Mouse (Mus musculus) midbrain, embryonic 14.5 days (tissue): ENCODE results near the gene Alkbh3. TPM values are rescaled to one million over a fixed set of nuclear protein-coding genes. Genes with fewer than 3 reads are reported as not detected.

Experiments
- ATAC-seq: fragments of 200-750 bp; cut with Nextera tagmentation; 2 replicates; pipeline ENCODE4 v1.8.0; 2017; ENCODE audit warnings: moderate number of reproducible peaks, moderate library complexity; ENCODE audit not compliant: low FRiP score, low TSS enrichment
- DNase-seq: peaks from one replicate; pipeline ENCODE4 v3.0.0-alpha.2; 2015
- H3K27ac ChIP-seq: fragments of 300-500 bp; sonication (generic); replicated peaks from 2 replicates; pipeline ENCODE4 v1.5.1; 2014; ENCODE audit warnings: mild to moderate bottlenecking, low read depth, low read length, moderate library complexity
- H3K27me3 ChIP-seq: fragments of 300-500 bp; sonication (generic); 2 replicates; pipeline ENCODE4 v1.6.1; 2014; ENCODE audit warnings: low read length, control low read depth, mixed read lengths; ENCODE audit not compliant: control insufficient read depth, insufficient read depth
- H3K36me3 ChIP-seq: fragments of 300-500 bp; sonication (generic); 2 replicates; pipeline ENCODE4 v1.6.1; 2014; ENCODE audit warnings: low read length, control low read depth; ENCODE audit not compliant: control insufficient read depth, insufficient read depth
- H3K4me1 ChIP-seq: fragments of 300-500 bp; sonication (generic); 2 replicates; pipeline ENCODE4 v1.6.1; 2014; ENCODE audit warnings: mild to moderate bottlenecking, antibody characterized with exemption, low read length, control low read depth; ENCODE audit not compliant: control insufficient read depth, insufficient read depth
- H3K4me2 ChIP-seq: fragments of 300-500 bp; sonication (generic); 2 replicates; pipeline ENCODE4 v1.6.1; 2014; ENCODE audit warnings: mild to moderate bottlenecking, low read length, moderate library complexity
- H3K4me3 ChIP-seq: fragments of 300-500 bp; sonication (generic); replicated peaks from 2 replicates; pipeline ENCODE4 v1.5.1; 2014; ENCODE audit warnings: low read depth, low read length
- H3K9ac ChIP-seq: fragments of 300-500 bp; sonication (generic); replicated peaks from 2 replicates; pipeline ENCODE4 v1.6.1; 2014; ENCODE audit warnings: mild to moderate bottlenecking, low read length, moderate library complexity
- H3K9me3 ChIP-seq: fragments of 300-500 bp; sonication (generic); 2 replicates; pipeline ENCODE4 v1.6.1; 2016; ENCODE audit warnings: low read length, control low read depth, mixed read lengths; ENCODE audit not compliant: control insufficient read depth
- WGBS: fragments of 180-500 bp; shearing (Covaris S2); extraction: QIAGEN DNeasy Blood & Tissue Kit; methylation state at CpG from one replicate; pipeline ENCODE4 v1.1.7; 2014; 5-methylcytosine and 5-hydroxymethylcytosine counted together
- polyA plus RNA-seq: library from polyadenylated mRNA; unstranded; fragments of >200 nt; fragmentation: Nextera tagmentation; extraction: Ambion mirVana; gene quantifications from 2 replicates; pipeline ENCODE4 v1.2.1, GENCODE M21; 2014

The Alkbh3 gene
- polyA plus RNA-seq, 1 experiment from 2014 or later: 53.7 TPM

- Histone ChIP-seq H3K4me3 (no peak overlapping the region), H3K4me1 (peaks cover 42% of the 10 kb centered on the region), H3K27me3 (no peaks in the 10 kb centered on the region), H3K4me2 (no peak overlapping the region), H3K36me3 (no peaks in the 10 kb centered on the region), H3K9me3 (no peaks in the 10 kb centered on the region), H3K9ac (no peak overlapping the region), H3K27ac (no peak overlapping the region)
- ATAC-seq: no peak
- 83% methylated on average over 6 of the region's 6 CpGs for WGBS
- DNase-seq: no peak
Measured at GRCm38 (mm10) chr2:94045411-94046090, 34.9 kb upstream of the Alkbh3 start.

- ATAC-seq: no peak
- Histone ChIP-seq H3K9me3 (no peaks in the 10 kb centered on the region), H3K4me2 (no peak overlapping the region), H3K27me3 (no peaks in the 10 kb centered on the region), H3K4me1 (peaks cover 32% of the 10 kb centered on the region), H3K9ac (no peak overlapping the region), H3K36me3 (no peaks in the 10 kb centered on the region), H3K27ac (peak overlapping the region; percentile 80), H3K4me3 (no peak overlapping the region)
- DNase-seq: no peak
- WGBS: 76% methylated on average over 2 of the region's 2 CpGs
Measured at GRCm38 (mm10) chr2:94044174-94044573, 33.6 kb upstream of the Alkbh3 start.

- Histone ChIP-seq H3K9me3 (no peaks in the 10 kb centered on the region), H3K9ac (no peak overlapping the region), H3K27ac (peak overlapping the region; percentile 65), H3K36me3 (no peaks in the 10 kb centered on the region), H3K4me1 (peaks cover 27% of the 10 kb centered on the region), H3K4me3 (no peak overlapping the region), H3K4me2 (peak overlapping the region; percentile 22; the same call in 1 of the 2 replicates), H3K27me3 (no peaks in the 10 kb centered on the region)
- ATAC-seq: peak; percentile 57; the same call in 1 of the 2 replicates
- peak; percentile 85 for DNase-seq
- WGBS: 23% methylated on average over 5 of the region's 5 CpGs
Measured at GRCm38 (mm10) chr2:94043662-94044061, 33.1 kb upstream of the Alkbh3 start.

GRCm38 (mm10) chr2:94042461-94042860 is 31.9 kb upstream of the Alkbh3 start:
- DNase-seq (no peak), ATAC-seq (no peak)
- no peaks in the 10 kb centered on the region for H3K9me3 ChIP-seq
- 96% methylated on average over 3 of the region's 3 CpGs for WGBS
- peaks cover 20% of the 10 kb centered on the region for H3K4me1 ChIP-seq
- no peak overlapping the region for H3K9ac ChIP-seq
- H3K27me3 ChIP-seq: no peaks in the 10 kb centered on the region
- 0 out of 2 replicates have a peak overlapping the region, but pooled peaks have one; percentile 65 for H3K27ac ChIP-seq
- no peak overlapping the region for H3K4me2 ChIP-seq
- H3K4me3 ChIP-seq: no peak overlapping the region
- H3K36me3 ChIP-seq: no peaks in the 10 kb centered on the region

GRCm38 (mm10) chr2:94040391-94041125 is 30.0 kb upstream of the Alkbh3 start:
- H3K27me3 ChIP-seq: no peaks in the 10 kb centered on the region
- H3K9ac ChIP-seq: no peak overlapping the region
- peaks cover 20% of the 10 kb centered on the region for H3K4me1 ChIP-seq
- no peaks in the 10 kb centered on the region for H3K36me3 ChIP-seq
- 90% methylated on average over 5 of the region's 5 CpGs for WGBS
- no peak overlapping the region for H3K4me3 ChIP-seq
- no peak overlapping the region for H3K4me2 ChIP-seq
- no peaks in the 10 kb centered on the region for H3K9me3 ChIP-seq
- H3K27ac ChIP-seq: no peak overlapping the region
- DNase-seq: no peak
- ATAC-seq: no peak

GRCm38 (mm10) chr2:94035428-94036331 is 25.1 kb upstream of the Alkbh3 start:
- Histone ChIP-seq H3K27ac (peak overlapping the region; percentile 10; the same call in 1 of the 2 replicates), H3K4me2 (no peak overlapping the region), H3K36me3 (peaks cover 21% of the 10 kb centered on the region), H3K27me3 (no peaks in the 10 kb centered on the region), H3K9me3 (no peaks in the 10 kb centered on the region), H3K9ac (no peak overlapping the region), H3K4me3 (no peak overlapping the region), H3K4me1 (no peaks in the 10 kb centered on the region)
- ATAC-seq (peak; percentile 46), DNase-seq (peak; percentile 93)
- 67% methylated on average over 9 of the region's 9 CpGs for WGBS

- no peaks in the 10 kb centered on the region for H3K9me3 ChIP-seq
- no peak overlapping the region for H3K4me2 ChIP-seq
- ATAC-seq: no peak
Measured at GRCm38 (mm10) chr2:94030602-94031001, 20.0 kb upstream of the Alkbh3 start.

GRCm38 (mm10) chr2:94024637-94025036 is 14.0 kb upstream of the Alkbh3 start:
- no peak for ATAC-seq
- 66% methylated on average over 6 of the region's 6 CpGs for WGBS
- H3K9ac ChIP-seq: no peak overlapping the region

More at GRCm38 (mm10) chr2:94030602-94031001, 20.0 kb upstream of the Alkbh3 start:
- no peak overlapping the region for H3K4me3 ChIP-seq
- peaks cover 21% of the 10 kb centered on the region for H3K36me3 ChIP-seq
- H3K27ac ChIP-seq: no peak overlapping the region
- no peak for DNase-seq
- H3K27me3 ChIP-seq: no peaks in the 10 kb centered on the region
- no peak overlapping the region for H3K9ac ChIP-seq
- H3K4me1 ChIP-seq: no peaks in the 10 kb centered on the region

More at GRCm38 (mm10) chr2:94024637-94025036, 14.0 kb upstream of the Alkbh3 start:
- Histone ChIP-seq H3K4me2 (no peak overlapping the region), H3K36me3 (no peaks in the 10 kb centered on the region), H3K27me3 (no peaks in the 10 kb centered on the region), H3K4me3 (no peak overlapping the region), H3K27ac (no peak overlapping the region), H3K4me1 (no peaks in the 10 kb centered on the region), H3K9me3 (no peaks in the 10 kb centered on the region)
- no peak for DNase-seq
